Mouse (Mus musculus) forebrain, embryonic 16.5 days (tissue): ENCODE measurements around the gene Cdiptos. TPM values are rescaled to one million over a fixed set of nuclear protein-coding genes. Genes with fewer than 3 reads are reported as not detected.

Experiments used
- ATAC-seq: fragments of 200-750 bp; cut with Nextera tagmentation; 2 replicates; pipeline ENCODE4 v1.8.0; 2017; ENCODE audit warnings: mild to moderate bottlenecking, moderate library complexity
- H3K27ac ChIP-seq: fragments of 300-500 bp; sonication (generic); 2 replicates; pipeline ENCODE4 v1.5.1; 2014; ENCODE audit warnings: low read length, control low read depth
- H3K27me3 ChIP-seq: fragments of 300-500 bp; sonication (generic); replicated peaks from 2 replicates; pipeline ENCODE4 v1.6.1; 2014; ENCODE audit warnings: low read length; ENCODE audit not compliant: control insufficient read depth, insufficient read depth
- H3K36me3 ChIP-seq: fragments of 300-500 bp; sonication (generic); 2 replicates; pipeline ENCODE4 v1.6.1; 2014; ENCODE audit not compliant: control insufficient read depth, insufficient read depth
- H3K4me1 ChIP-seq: fragments of 300-500 bp; sonication (generic); replicated peaks from 2 replicates; pipeline ENCODE4 v1.6.1; 2014; ENCODE audit warnings: low read length; ENCODE audit not compliant: control insufficient read depth, insufficient read depth
- H3K4me2 ChIP-seq: fragments of 300-500 bp; sonication (generic); 2 replicates; pipeline ENCODE4 v1.6.1; 2014; ENCODE audit warnings: mild to moderate bottlenecking, low read length, control low read depth
- H3K4me3 ChIP-seq: fragments of 300-500 bp; sonication (generic); replicated peaks from 2 replicates; pipeline ENCODE4 v1.5.1; 2014; ENCODE audit warnings: mild to moderate bottlenecking, low read length, control low read depth
- H3K9ac ChIP-seq: fragments of 300-500 bp; sonication (generic); replicated peaks from 2 replicates; pipeline ENCODE4 v1.6.1; 2014; ENCODE audit warnings: low read depth, low read length, control low read depth
- H3K9me3 ChIP-seq: fragments of 300-500 bp; sonication (generic); 2 replicates; pipeline ENCODE4 v1.6.1; 2016; ENCODE audit warnings: low read length; ENCODE audit not compliant: control insufficient read depth
- WGBS: fragments of 180-500 bp; shearing (Covaris S2); extraction: QIAGEN DNeasy Blood & Tissue Kit; methylation state at CpG from one replicate; pipeline ENCODE4 v1.1.7; 2014; 5-methylcytosine and 5-hydroxymethylcytosine counted together
- polyA plus RNA-seq: library from polyadenylated mRNA; unstranded; fragments of >200 nt; fragmentation: Nextera tagmentation; extraction: Ambion mirVana; gene quantifications from 2 replicates; pipeline ENCODE4 v1.2.1, GENCODE M21; 2015

The Cdiptos gene
- polyA plus RNA-seq = 0.45 and 1.2 TPM in 2 replicates

GRCm38 (mm10) chr7:126975950-126976866, at the start of gene Cdiptos:
TSS of gene Cdiptos (minus strand) at chr7:126976098.
- ATAC-seq = peak; percentile 98
- Histone ChIP-seq H3K4me2 (peak within 1 kb of the TSS; percentile 92), H3K27ac (peak within 1 kb of the TSS; percentile 99), H3K27me3 (no peaks in the 10 kb centered on the region), H3K9me3 (no peaks in the 10 kb centered on the region), H3K4me1 (peaks cover 15% of the 10 kb centered on the region), H3K9ac (peak within 1 kb of the TSS; percentile 95), H3K36me3 (peaks cover 14% of the 10 kb centered on the region), H3K4me3 (peak within 1 kb of the TSS; percentile 78)
- WGBS = 0% methylated on average over 55 of the region's 55 CpGs

- peaks cover 55% of the 10 kb centered on the region for H3K4me1 ChIP-seq
- no peaks in the 10 kb centered on the region for H3K9me3 ChIP-seq
- WGBS = 1% methylated on average over 30 of the region's 30 CpGs
- H3K36me3 ChIP-seq = peaks cover 7% of the 10 kb centered on the region
- peak; percentile 47 for ATAC-seq
- H3K4me2 ChIP-seq = peak overlapping the region; percentile 92
- no peaks in the 10 kb centered on the region for H3K27me3 ChIP-seq
- peak overlapping the region; percentile 92 for H3K9ac ChIP-seq
- H3K4me3 ChIP-seq = peak overlapping the region; percentile 60
- peak overlapping the region; percentile 99 for H3K27ac ChIP-seq
These were observed 49.1 kb upstream of the Cdiptos start for GRCm38 (mm10) chr7:127024755-127025555.

- Histone ChIP-seq H3K4me1 (peaks cover 64% of the 10 kb centered on the region), H3K9me3 (no peaks in the 10 kb centered on the region), H3K36me3 (peaks cover 7% of the 10 kb centered on the region), H3K4me3 (peak overlapping the region; percentile 60), H3K9ac (peak overlapping the region; percentile 92), H3K27ac (0 out of 2 replicates have a peak overlapping the region, but pooled peaks have one; percentile 4), H3K27me3 (no peaks in the 10 kb centered on the region), H3K4me2 (peak overlapping the region; percentile 92)
- ATAC-seq = no peak
- 17% methylated on average over 19 of the region's 19 CpGs for WGBS
These were observed 48.2 kb upstream of the Cdiptos start for GRCm38 (mm10) chr7:127023896-127024690.

GRCm38 (mm10) chr7:127023272-127023691, 47.4 kb upstream of the Cdiptos start:
- no peak for ATAC-seq
- H3K9ac ChIP-seq = peak overlapping the region; percentile 92
- peak overlapping the region; percentile 60 for H3K4me3 ChIP-seq
- H3K27me3 ChIP-seq = no peaks in the 10 kb centered on the region
- peaks cover 71% of the 10 kb centered on the region for H3K4me1 ChIP-seq
- H3K36me3 ChIP-seq = peaks cover 7% of the 10 kb centered on the region
- no peak overlapping the region for H3K27ac ChIP-seq
- 70% methylated on average over 13 of the region's 13 CpGs for WGBS
- H3K4me2 ChIP-seq = peak overlapping the region; percentile 92
- H3K9me3 ChIP-seq = no peaks in the 10 kb centered on the region

GRCm38 (mm10) chr7:127022528-127023271, 46.8 kb upstream of the Cdiptos start:
- no peak for ATAC-seq
- H3K27me3 ChIP-seq = no peaks in the 10 kb centered on the region
- peaks cover 7% of the 10 kb centered on the region for H3K36me3 ChIP-seq
- no peak overlapping the region for H3K27ac ChIP-seq
- H3K9me3 ChIP-seq = no peaks in the 10 kb centered on the region
- peak overlapping the region; percentile 92; the same call in 1 of the 2 replicates for H3K4me2 ChIP-seq
- WGBS = 74% methylated on average over 7 of the region's 7 CpGs
- no peak overlapping the region; the same call in 1 of the 2 replicates for H3K4me3 ChIP-seq
- H3K4me1 ChIP-seq = peaks cover 71% of the 10 kb centered on the region
- H3K9ac ChIP-seq = no peak overlapping the region

GRCm38 (mm10) chr7:127021563-127022527, 45.9 kb upstream of the Cdiptos start:
- Histone ChIP-seq H3K4me1 (peaks cover 74% of the 10 kb centered on the region), H3K9me3 (no peaks in the 10 kb centered on the region), H3K36me3 (peaks cover 7% of the 10 kb centered on the region), H3K27ac (peak overlapping the region; percentile 70), H3K4me2 (peak overlapping the region; percentile 71), H3K9ac (peak overlapping the region; percentile 71), H3K4me3 (peak overlapping the region; percentile 51), H3K27me3 (no peaks in the 10 kb centered on the region)
- 40% methylated on average over 5 of the region's 5 CpGs for WGBS
- no peak for ATAC-seq

GRCm38 (mm10) chr7:127020901-127021562, 45.1 kb upstream of the Cdiptos start, which contains the start of the genes Gm42742 and Prrt2:
TSS of gene Gm42742 (minus strand) at chr7:127021097.
TSS of gene Prrt2 (minus strand) at chr7:127021211.
- Histone ChIP-seq H3K9me3 (no peaks in the 10 kb centered on the region), H3K9ac (peak within 1 kb of the TSS; percentile 71), H3K36me3 (peaks cover 7% of the 10 kb centered on the region), H3K4me2 (peak within 1 kb of the TSS; percentile 71), H3K4me3 (peak within 1 kb of the TSS; percentile 51), H3K27ac (peak within 1 kb of the TSS; percentile 70), H3K4me1 (peaks cover 76% of the 10 kb centered on the region), H3K27me3 (no peaks in the 10 kb centered on the region)
- ATAC-seq = peak; percentile 21
- 1% methylated on average over 37 of the region's 37 CpGs for WGBS
